Comparison of ENCODE assay signal across 8 mouse cellular contexts in genomic region chr2:180710276-180711155, GRCm38 (mm10). TPM values are rescaled to one million over a fixed set of nuclear protein-coding genes. Genes with fewer than 3 reads are reported as not detected.
DNase-seq lines count a peak whose midpoint lies in the region; ATAC-seq lines count a peak whose summit lies in the region.

No protein-coding gene starts in this region.

- peaks cover 19% of the 10 kb centered on the region for H3K4me1 ChIP-seq in kidney, embryonic 16.5 days (ENCODE audit: insufficient read depth, low read length)
- peaks cover 16% of the 10 kb centered on the region for H3K4me1 ChIP-seq in forebrain, embryonic 14.5 days (ENCODE audit: control insufficient read depth, insufficient read depth, low read length)
- H3K4me1 ChIP-seq in liver, embryonic 13.5 days (replicated peaks): peaks cover 63% of the 10 kb centered on the region

- H3K27ac ChIP-seq in kidney, embryonic 16.5 days (ENCODE audit: low read length): peak overlapping the region; percentile 77
- H3K27ac ChIP-seq in forebrain, embryonic 14.5 days (ENCODE audit: low read depth, low read length): peak overlapping the region; percentile 63
- H3K27ac ChIP-seq in liver, embryonic 13.5 days: peak overlapping the region; percentile 99

- no peaks in the 10 kb centered on the region for H3K9me3 ChIP-seq in kidney, embryonic 16.5 days (ENCODE audit: low read length)
- no peaks in the 10 kb centered on the region for H3K9me3 ChIP-seq in forebrain, embryonic 14.5 days (replicated peaks; ENCODE audit: control insufficient read depth, low read length)
- H3K9me3 ChIP-seq in liver, embryonic 13.5 days (replicated peaks): no peaks in the 10 kb centered on the region

- peaks cover 10% of the 10 kb centered on the region for H3K36me3 ChIP-seq in kidney, embryonic 16.5 days (ENCODE audit: insufficient read depth, low read length)
- H3K36me3 ChIP-seq in forebrain, embryonic 14.5 days (ENCODE audit: control insufficient read depth, insufficient read depth, low read length): peaks cover 20% of the 10 kb centered on the region
- peaks cover 44% of the 10 kb centered on the region for H3K36me3 ChIP-seq in liver, embryonic 13.5 days

- H3K4me3 ChIP-seq in kidney, embryonic 16.5 days (ENCODE audit: low read length): peak overlapping the region; percentile 72
- H3K4me3 ChIP-seq in forebrain, embryonic 14.5 days (ENCODE audit: low read depth, low read length): peak overlapping the region; percentile 99
- peak overlapping the region; percentile 99 for H3K4me3 ChIP-seq in liver, embryonic 13.5 days (replicated peaks)

- DNase-seq in kidney, postnatal 36 days: no peak
- DNase-seq in MN1 (ENCODE audit: low spot score): peak; percentile 54
- DNase-seq in forebrain, embryonic 14.5 days (ENCODE audit: low spot score): no peak
- no peak for DNase-seq in liver, embryonic 13.5 days
- no peak for DNase-seq in ovary, postnatal 10 days (ENCODE audit: low spot score)
- no peak for DNase-seq in right cerebral cortex, postnatal 10 days (ENCODE audit: low spot score in 2 of 2)
- DNase-seq in layer of hippocampus, adult 9-11 months: no peak

- 1% methylated on average over 64 of the region's 64 CpGs for WGBS in kidney, embryonic 16.5 days
- 3% methylated on average over 62 of the region's 64 CpGs for WGBS in forebrain, embryonic 14.5 days
- whole genome bisulfite sequencing in liver, embryonic 13.5 days (ENCODE audit: insufficient replicate concordance): under 1% methylated on average over 58 of the region's 64 CpGs

- H3K4me2 ChIP-seq in kidney, embryonic 16.5 days (replicated peaks; ENCODE audit: low read depth, low read length): peak overlapping the region; percentile 77
- peak overlapping the region; percentile 77 for H3K4me2 ChIP-seq in forebrain, embryonic 14.5 days (ENCODE audit: low read length)
- peak overlapping the region; percentile 86 for H3K4me2 ChIP-seq in liver, embryonic 13.5 days

- H3K27me3 ChIP-seq in kidney, embryonic 16.5 days (ENCODE audit: insufficient read depth, low read length): no peaks in the 10 kb centered on the region
- no peaks in the 10 kb centered on the region for H3K27me3 ChIP-seq in forebrain, embryonic 14.5 days (replicated peaks; ENCODE audit: control insufficient read depth, insufficient read depth, low read length)
- H3K27me3 ChIP-seq in liver, embryonic 13.5 days: no peaks in the 10 kb centered on the region

- no peak; the same call in none of the 2 replicates for ATAC-seq in kidney, embryonic 16.5 days (ENCODE audit: low FRiP score, low TSS enrichment)
- no peak for ATAC-seq in forebrain, embryonic 14.5 days
- ATAC-seq in liver, embryonic 13.5 days (ENCODE audit: low read depth): no peak

- H3K9ac ChIP-seq in kidney, embryonic 16.5 days (replicated peaks; ENCODE audit: low read length): peak overlapping the region; percentile 91
- peak overlapping the region; percentile 99 for H3K9ac ChIP-seq in forebrain, embryonic 14.5 days (ENCODE audit: low read length)
- peak overlapping the region; percentile 100 for H3K9ac ChIP-seq in liver, embryonic 13.5 days

RNA-seq across cellular contexts. Expression of gene Gid8, which starts 0.6 kb away (rescaled TPM):
- 56.3 and 56.8 TPM in 2 replicates for polyA plus RNA-seq in kidney, embryonic 16.5 days (2015; fragmentation: Nextera tagmentation; extraction: Ambion mirVana)
- 56.3 and 60.4 TPM in 2 replicates for polyA plus RNA-seq in forebrain, embryonic 14.5 days (2014; fragmentation: Nextera tagmentation; extraction: Ambion mirVana)
- 116 and 126 TPM in 2 replicates for polyA plus RNA-seq in liver, embryonic 13.5 days (2015; fragmentation: Nextera tagmentation; extraction: Ambion mirVana)

RNA-seq across cellular contexts. Expression of gene Dido1, which starts 0.7 kb away (rescaled TPM):
- polyA plus RNA-seq in kidney, embryonic 16.5 days (2015; fragmentation: Nextera tagmentation; extraction: Ambion mirVana): 26.8 and 29.0 TPM in 2 replicates
- polyA plus RNA-seq in forebrain, embryonic 14.5 days (2014; fragmentation: Nextera tagmentation; extraction: Ambion mirVana): 21.0 and 30.8 TPM in 2 replicates
- polyA plus RNA-seq in liver, embryonic 13.5 days (2015; fragmentation: Nextera tagmentation; extraction: Ambion mirVana): 10.1 and 12.7 TPM in 2 replicates

RNA-seq across cellular contexts. Expression of gene Slc17a9, which starts 14.5 kb away (rescaled TPM):
- 0.40 and 0.66 TPM in 2 replicates for polyA plus RNA-seq in kidney, embryonic 16.5 days (2015; fragmentation: Nextera tagmentation; extraction: Ambion mirVana)
- polyA plus RNA-seq in forebrain, embryonic 14.5 days (2014; fragmentation: Nextera tagmentation; extraction: Ambion mirVana): 0.25 TPM in 1 of 2 replicates, not detected in the other
- polyA plus RNA-seq in liver, embryonic 13.5 days (2015; fragmentation: Nextera tagmentation; extraction: Ambion mirVana): 4.8 and 5.5 TPM in 2 replicates
